Mouse (Mus musculus) bone marrow, adult 2 months (tissue): ENCODE data around the gene Fgfr1op.
"Not testable (repeated sequence)": the region's sequence is repeated elsewhere in the genome, so short reads cannot be mapped to it uniquely, and the experiment has no call there.

Experiments used
- CTCF ChIP-seq: fragments of 200-500 bp; IDR thresholded peaks from 2 replicates; pipeline ENCODE4 v1.5.1; 2011; ENCODE audit warnings: low read length, control low read depth; ENCODE audit not compliant: control insufficient read depth, insufficient read depth
- POLR2A ChIP-seq: fragments of 200-500 bp; IDR thresholded peaks from 2 replicates; pipeline ENCODE4 v1.6.1; 2011; ENCODE audit warnings: low read depth, mild to moderate bottlenecking, control low read depth, low read length, borderline replicate concordance; ENCODE audit not compliant: control insufficient read depth

DNA sequence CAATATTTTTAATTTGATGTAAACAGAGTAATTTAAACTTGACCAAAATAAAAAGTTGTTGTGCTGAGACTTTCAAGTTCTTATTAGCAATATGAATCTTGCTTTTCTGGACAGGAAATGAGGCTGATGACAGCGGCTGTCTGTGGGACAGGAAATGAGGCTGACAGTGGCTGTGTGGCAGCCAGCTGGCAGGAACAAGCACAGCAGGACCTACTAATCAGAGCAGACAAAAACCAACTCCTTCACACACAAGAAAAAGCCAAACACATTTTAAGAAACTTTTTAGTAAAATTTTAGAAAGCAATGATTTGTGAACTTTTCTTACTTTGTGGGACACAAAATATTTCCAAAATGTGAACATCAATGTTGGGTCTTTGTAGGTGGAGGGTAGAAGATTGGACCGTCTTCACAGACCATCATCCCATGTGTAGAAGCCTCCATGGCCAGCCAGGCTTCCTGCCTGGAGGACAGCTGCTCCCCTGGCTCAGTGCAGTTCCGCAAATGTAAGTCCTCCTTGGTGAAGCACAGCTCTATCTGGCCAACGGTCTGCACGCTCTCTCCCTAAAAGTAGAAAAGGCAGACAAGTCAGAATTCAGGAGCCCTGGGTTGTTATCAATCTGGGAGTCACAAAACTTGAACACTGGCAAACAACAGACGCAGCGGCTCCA lies 36.8 kb upstream of the Fgfr1op start:
- TF ChIP-seq CTCF, POLR2A: not testable (repeated sequence)
